Comparison of ENCODE assay signal across 7 mouse cellular contexts in the genomic region with DNA sequence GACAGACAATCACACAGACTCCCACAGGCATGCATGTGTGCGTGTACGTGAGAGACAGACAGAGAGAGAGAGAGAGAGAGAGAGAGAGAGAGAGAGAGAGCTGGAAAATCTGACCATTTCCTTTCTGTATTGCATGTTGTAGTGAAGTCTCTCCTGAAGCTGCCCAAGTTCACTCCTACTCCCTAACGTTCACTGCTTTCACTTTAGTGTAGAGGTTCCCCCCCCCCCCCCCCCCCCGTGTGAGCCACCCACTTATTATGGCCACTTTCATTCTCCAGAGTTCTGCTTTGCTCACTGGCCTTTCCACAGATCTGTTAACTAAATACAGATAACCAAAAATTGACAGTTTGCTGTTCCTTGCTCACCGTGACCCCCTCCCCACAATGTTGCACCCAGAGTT. TPM values are rescaled to one million over a fixed set of nuclear protein-coding genes. Genes with fewer than 3 reads are reported as not detected.
DNase-seq lines count a peak whose midpoint lies in the region; ATAC-seq lines count a peak whose summit lies in the region.

No protein-coding gene starts in this region.

- peak overlapping the region; percentile 88 for H3K4me3 ChIP-seq in liver, embryonic 15.5 days (replicated peaks)

- 24% methylated on average over 5 of the region's 5 CpGs for WGBS in liver, embryonic 15.5 days (ENCODE audit: insufficient replicate concordance)

- peak overlapping the region; percentile 80 for H3K4me2 ChIP-seq in liver, embryonic 15.5 days

- peaks cover 40% of the 10 kb centered on the region for H3K4me1 ChIP-seq in liver, embryonic 15.5 days (replicated peaks)

- no peaks in the 10 kb centered on the region for H3K9me3 ChIP-seq in liver, embryonic 15.5 days (replicated peaks)

- 0 out of 2 replicates have a peak, but pooled peaks cover 4% of the 10 kb centered on the region for H3K36me3 ChIP-seq in liver, embryonic 15.5 days (replicated peaks)

- peak; percentile 35 for ATAC-seq in granulocyte monocyte progenitor cell, adult 5-6 weeks (replicated peaks; ENCODE audit: poor library complexity, severe bottlenecking)
- ATAC-seq in liver, embryonic 15.5 days (ENCODE audit: insufficient read depth), result no peak

- H3K9ac ChIP-seq in liver, embryonic 15.5 days, result peak overlapping the region; percentile 47; the same call in 1 of the 2 replicates

- H3K27me3 ChIP-seq in liver, embryonic 15.5 days, result no peaks in the 10 kb centered on the region

- H3K27ac ChIP-seq in liver, embryonic 15.5 days (replicated peaks), result peak overlapping the region; percentile 91

- DNase-seq in 3134 (ENCODE audit: extremely low read depth, insufficient read length, low spot score), result peak; percentile 44
- DNase-seq in CD4-positive helper T cell, adult 2 months (ENCODE audit: low read depth, low spot score), result peak; percentile 67
- no peak for DNase-seq in right cerebral cortex, postnatal 4 days
- no peak for DNase-seq in cerebellum, adult 9-10 months
- DNase-seq in layer of hippocampus, adult 18-20 months (ENCODE audit: low spot score in 2 of 2), result no peak

RNA-seq across cellular contexts. Expression of gene Ubap1, which starts 1.0 kb away (rescaled TPM):
- 16.7 and 35.6 TPM in 2 replicates for total RNA-seq in granulocyte monocyte progenitor cell, adult 5-6 weeks (2014; fragmentation: Nextera tagmentation)
- 20.5 and 28.2 TPM in 2 replicates for total RNA-seq in granulocyte monocyte progenitor cell, adult 5-6 weeks (2017)
- 32.4 and 34.2 TPM in 2 replicates for polyA plus RNA-seq in liver, embryonic 15.5 days (2015; fragmentation: Nextera tagmentation; extraction: Ambion mirVana)
- total RNA-seq in layer of hippocampus, adult 18-20 months (2021), result 10 to 100 TPM; 53.7 to 54.0 TPM

RNA-seq across cellular contexts. Expression of gene Dcaf12, which starts 33.1 kb away (rescaled TPM):
- total RNA-seq in granulocyte monocyte progenitor cell, adult 5-6 weeks (2014; fragmentation: Nextera tagmentation), result 41.1 and 47.0 TPM in 2 replicates
- 29.1 and 30.0 TPM in 2 replicates for total RNA-seq in granulocyte monocyte progenitor cell, adult 5-6 weeks (2017)
- polyA plus RNA-seq in liver, embryonic 15.5 days (2015; fragmentation: Nextera tagmentation; extraction: Ambion mirVana), result 75.9 and 82.7 TPM in 2 replicates
- 10 to 100 TPM; 41.2 to 43.2 TPM for total RNA-seq in layer of hippocampus, adult 18-20 months (2021)

Comparison
In these comparisons a context has a peak if more than half of its experiments do, and no peak if none do; other contexts are left out.
1. DNase-seq: peak in 3134 (single experiment) and CD4-positive helper T cell, adult 2 months (single experiment); none in right cerebral cortex, postnatal 4 days (single experiment), cerebellum, adult 9-10 months (single experiment) and layer of hippocampus, adult 18-20 months (0 of 2).